Mouse (Mus musculus) right cerebral cortex, postnatal 4 days (tissue): Measurements from ENCODE around the gene Hist1h2bj.
A peak's percentile ranks its signal among the peaks of the same experiment; 100 is the strongest.

Experiments
- DNase-seq: peaks from one replicate; pipeline ENCODE4 v3.0.0-alpha.2; 2022

Gene Hist1h2bj

DNA sequence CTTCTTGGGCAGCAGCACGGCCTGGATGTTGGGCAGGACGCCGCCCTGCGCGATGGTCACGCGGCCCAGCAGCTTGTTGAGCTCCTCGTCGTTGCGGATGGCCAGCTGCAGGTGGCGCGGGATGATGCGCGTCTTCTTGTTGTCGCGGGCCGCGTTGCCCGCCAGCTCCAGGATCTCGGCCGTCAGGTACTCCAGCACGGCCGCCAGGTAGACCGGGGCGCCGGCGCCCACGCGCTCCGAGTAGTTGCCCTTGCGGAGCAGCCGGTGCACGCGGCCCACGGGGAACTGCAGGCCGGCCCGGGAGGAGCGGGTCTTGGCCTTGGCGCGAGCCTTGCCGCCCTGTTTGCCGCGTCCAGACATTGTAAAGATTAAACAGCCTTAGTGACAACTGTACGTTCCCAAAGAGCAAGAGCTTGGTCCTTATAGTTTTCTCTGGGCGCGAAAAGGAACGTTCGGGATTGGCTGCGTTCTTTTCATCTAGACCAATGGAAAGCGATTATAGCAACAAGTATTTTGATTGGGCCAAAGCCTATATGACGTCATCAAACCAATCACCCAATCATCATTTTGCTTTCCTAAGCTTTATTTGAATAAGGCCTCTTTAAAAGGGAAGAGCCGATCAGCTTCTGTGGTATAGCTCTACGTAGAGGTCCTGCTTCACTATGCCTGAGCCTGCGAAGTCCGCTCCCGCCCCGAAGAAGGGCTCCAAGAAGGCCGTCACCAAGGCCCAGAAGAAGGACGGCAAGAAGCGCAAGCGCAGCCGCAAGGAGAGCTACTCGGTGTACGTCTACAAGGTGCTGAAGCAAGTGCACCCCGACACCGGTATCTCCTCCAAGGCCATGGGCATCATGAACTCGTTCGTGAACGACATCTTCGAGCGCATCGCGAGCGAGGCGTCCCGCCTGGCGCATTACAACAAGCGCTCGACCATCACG lies at the start of gene Hist1h2bj, which contains the start of gene Hist1h2ag:
Gene Hist1h2bj (plus strand): TSS at position 647 of the 935 bp plus-strand sequence.
Gene Hist1h2ag (minus strand): TSS at position 377 of the 935 bp plus-strand sequence.
- DNase-seq = peak; percentile 57

DNA sequence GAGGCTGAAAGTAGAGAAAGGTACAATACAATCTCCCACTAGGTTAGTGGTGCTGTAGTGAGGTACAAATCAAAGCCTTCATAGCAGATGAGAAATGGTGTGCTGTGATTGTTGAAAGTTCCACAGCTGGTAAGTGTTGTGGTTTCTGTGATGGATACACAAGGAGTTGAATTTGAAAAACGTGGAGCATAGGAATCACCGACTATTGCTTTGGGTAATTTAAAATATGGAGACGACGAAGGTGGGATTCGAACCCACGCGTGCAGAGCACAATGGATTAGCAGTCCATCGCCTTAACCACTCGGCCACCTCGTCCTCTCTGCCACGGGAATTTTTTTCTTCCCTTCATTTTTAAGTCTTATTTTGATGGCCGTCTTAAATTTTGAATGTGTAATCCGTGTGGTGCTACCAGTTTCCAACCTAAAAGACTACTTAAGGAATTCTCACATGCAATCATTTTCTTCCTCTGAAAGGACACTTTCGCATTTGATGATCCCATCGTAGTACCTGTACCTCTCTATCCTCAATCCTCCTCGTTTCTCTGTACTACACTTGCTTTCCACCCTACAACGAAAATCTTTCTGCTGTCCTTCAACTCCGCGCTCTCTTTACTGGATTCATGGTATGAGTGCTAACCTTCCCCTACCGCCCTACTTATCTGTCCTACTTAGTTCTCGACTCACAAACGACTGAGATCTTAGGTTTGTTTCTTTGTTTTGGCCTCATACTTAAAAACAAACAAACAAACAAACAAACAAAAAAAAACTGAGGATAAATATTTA lies 48.9 kb upstream of the Hist1h2bj start:
- DNase-seq = peak; percentile 27

DNA sequence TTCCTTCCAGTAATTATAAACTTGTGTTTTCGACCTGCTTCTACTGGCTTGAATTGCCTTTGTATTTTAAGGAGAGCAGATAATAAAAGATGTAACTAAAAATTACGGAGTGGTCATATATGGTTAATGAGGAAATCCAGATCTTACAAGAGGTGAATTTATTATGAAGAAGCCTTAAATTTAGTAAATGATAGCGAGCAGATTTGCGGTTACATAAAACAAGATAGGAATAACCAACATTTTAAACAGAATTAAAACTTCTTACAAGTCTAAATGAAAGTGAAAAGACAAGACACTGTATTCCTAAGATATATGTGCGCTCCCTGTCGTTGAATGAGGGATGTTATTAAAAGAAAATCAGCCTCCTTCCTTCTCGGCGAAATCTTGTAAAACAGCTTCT lies 48.1 kb upstream of the Hist1h2bj start:
- DNase-seq = no peak

DNA sequence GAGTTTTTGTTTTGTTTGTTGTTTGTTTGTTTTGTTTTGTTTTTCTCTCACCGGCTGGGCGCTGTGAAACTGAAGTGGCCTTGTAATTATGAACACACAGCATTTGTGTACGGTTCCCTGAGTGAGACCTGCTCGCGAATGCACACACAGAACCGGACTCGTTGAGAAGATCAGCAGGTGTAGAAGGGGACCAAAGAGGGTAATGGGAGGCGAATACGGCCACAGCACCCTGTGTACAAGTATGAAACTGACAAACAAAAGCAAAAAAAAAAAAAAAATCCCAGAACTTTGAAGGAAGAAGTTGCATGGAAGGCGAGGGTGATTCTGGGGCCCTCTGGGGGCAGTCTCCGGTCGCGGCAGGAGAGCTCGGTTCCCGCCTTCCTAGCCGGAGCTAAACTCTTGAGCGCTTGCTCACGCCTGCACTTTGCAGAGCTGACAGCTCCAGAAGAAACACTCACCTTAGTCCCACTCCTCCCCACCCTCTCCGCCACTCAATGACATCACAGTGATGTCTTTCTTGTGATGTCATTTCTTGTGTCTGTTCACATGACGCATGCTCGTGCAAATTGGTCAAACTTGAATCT lies 47.6 kb upstream of the Hist1h2bj start:
- peak; percentile 16 for DNase-seq

DNA sequence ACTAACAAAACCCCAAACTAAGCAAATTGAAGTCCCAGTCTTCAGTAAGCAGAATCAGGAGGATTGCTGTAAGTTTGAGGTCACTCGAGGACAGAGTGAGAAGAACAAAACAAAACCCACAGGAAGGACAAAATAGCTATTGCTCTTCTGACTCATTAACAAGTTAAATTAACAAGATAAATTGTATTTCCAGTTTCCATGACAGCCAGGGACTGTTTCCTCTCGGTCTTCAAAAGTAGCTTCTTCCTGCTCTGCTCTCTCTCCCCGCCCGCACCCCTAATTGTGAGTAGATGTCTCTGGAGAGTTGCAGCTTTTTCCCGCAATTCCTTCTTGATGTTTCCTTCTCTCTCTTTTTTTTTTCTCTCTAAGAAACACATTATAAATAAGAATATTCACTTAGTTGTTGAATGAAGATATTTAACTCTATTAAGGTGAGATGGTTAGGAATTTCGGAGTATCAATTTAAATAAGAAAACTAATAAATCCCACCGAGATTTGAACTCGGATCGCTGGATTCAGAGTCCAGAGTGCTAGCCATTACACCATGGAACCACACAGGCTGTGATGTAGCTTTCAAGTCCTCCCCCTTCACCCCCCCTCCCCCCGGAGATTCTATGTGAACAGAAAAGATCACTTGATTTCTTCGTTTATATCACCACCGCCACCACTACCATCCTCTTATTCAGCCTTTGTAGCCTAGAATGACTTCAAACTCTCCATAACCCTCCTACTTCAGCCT lies 46.7 kb upstream of the Hist1h2bj start:
- no peak for DNase-seq

DNA sequence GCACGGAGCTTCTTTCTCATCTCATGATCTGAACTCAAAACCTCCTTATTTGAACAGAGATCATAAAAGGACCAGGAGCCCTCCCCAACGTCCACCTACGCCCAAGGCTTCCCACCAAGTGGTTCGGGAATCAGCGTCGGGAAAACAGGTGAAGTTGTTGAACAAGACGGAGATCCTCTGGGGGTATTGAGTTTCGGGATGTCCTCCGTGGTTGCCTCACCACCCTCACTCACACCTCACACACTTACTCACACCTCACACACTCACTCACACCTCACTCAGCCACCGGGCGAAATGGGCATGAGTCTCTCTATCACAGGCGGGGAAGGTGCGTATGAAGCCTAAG lies 46.2 kb upstream of the Hist1h2bj start:
- no peak for DNase-seq

DNA sequence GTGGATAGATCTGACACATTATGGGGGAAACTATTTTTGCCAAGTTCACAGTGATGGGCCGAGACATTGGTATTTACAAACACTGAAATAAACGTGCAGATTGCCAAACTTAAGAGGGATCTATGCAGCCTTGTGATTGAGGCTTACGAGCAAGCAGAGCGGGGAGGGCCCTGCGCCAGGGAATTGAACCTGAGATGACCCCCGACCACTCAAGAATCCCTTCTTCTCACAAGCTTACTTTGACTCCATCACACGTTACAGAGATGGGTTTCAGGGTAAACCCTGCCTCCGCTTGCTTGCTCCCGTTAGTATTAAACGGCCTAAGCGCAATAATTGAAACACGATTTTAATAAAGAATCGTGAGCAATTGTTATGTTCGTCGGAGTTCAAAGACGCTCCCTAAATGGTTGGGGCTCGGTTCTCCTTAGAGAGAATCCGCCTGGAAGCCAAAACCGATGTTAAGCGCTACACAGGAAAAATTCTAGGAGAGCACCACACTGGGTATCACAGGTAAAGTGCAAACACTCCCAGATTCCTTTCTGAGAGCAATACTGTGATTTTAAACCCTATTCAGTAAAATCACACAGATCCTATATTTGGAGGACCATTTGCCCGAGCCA lies 45.7 kb upstream of the Hist1h2bj start:
- DNase-seq = no peak

DNA sequence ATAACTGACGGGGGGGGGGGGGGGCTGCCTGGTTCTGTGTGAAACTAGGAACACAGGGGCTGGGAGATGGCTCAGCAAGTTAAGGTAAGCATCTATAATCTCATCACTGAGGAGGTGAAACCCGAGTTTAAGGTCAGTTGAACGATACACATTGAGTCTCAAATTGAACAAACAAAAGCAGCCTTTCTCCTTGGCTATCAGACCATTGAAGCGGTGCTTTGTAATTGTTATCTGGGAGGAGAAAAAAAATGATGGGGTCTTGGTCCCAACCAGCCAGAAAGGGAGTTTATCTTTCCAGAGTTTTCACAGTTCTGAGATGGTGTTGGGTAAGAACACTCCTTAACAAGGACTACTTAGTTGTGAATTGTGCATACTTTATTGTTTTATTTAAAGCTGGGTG lies 45.2 kb upstream of the Hist1h2bj start:
- no peak for DNase-seq

DNA sequence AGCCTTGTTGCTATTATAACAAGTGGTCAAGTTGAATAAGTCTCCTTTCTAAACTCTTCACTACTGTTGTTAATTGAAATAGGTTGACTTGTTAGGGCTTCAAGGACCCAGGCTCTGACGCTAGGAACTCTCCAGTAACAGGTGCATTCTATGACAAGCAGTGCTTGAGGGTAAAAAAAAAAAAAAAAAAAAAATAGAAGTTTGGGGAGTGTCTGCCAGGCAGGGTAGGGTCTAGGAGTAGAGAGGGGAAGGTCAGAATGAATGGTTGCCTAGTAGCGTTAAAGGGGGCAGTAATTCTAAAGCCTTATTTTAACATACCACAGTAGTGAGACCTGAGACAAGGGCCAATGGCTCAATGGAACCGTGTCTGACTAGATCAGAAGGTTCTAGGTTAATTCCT lies 44.6 kb upstream of the Hist1h2bj start:
- DNase-seq = no peak

DNA sequence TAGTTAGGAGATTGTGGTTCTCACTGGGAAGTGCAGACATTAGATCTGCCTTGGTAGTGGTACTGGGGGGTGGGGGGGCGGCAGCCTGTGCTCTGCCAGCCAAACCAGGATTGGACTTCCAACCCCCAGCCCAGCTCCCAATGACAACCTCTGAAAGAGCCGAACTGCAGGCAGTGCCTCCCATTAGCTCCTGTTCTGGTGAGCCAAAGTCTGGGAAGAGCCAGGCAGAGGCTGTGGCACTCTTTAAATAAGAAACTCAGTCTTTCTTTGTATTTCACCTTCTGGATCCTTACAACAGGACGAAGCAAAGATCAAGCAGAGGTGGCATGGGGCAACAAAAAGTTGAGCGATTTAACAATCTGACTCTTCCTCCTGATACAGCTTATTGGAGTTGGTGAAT lies 43.9 kb upstream of the Hist1h2bj start:
- no peak for DNase-seq

DNA sequence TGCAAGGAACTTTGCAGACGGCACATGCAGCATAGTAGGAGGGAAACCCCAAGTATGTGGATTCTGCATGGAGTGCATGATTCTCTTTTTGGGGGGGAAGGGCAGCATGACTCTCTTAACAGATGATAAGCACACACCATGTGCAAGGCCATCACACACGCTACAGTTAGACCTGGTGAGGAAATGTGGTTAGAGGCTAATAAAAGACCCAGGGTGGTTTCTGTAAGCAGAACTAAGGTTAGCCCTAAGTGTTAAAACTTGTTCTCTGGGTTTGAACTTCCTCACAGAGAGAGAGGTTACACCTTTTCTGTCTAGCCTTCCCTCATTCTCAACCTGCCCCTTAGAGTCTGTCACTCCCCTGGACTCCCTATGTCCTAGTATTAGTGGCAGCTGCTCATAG lies 41.7 kb upstream of the Hist1h2bj start:
- no peak for DNase-seq

DNA sequence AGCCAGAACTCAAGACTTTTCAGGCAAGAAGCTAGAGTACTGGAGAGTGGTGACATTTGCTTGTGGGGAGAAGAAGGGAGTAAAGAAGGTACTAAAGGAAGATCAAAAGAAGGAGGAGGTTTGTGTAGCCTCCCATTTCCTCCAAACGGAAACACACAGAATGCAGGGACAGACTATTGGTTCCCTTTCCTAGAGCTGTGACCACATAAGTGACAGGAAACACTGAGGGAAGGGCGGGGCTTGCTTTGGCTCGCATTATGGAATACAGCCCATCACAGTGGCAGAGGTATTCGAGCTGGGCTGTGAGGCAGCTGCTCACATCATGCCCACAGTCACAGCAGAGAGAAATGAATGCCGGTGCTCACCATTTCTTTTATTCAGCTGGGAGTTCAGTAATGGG lies 41.2 kb upstream of the Hist1h2bj start:
- no peak for DNase-seq

DNA sequence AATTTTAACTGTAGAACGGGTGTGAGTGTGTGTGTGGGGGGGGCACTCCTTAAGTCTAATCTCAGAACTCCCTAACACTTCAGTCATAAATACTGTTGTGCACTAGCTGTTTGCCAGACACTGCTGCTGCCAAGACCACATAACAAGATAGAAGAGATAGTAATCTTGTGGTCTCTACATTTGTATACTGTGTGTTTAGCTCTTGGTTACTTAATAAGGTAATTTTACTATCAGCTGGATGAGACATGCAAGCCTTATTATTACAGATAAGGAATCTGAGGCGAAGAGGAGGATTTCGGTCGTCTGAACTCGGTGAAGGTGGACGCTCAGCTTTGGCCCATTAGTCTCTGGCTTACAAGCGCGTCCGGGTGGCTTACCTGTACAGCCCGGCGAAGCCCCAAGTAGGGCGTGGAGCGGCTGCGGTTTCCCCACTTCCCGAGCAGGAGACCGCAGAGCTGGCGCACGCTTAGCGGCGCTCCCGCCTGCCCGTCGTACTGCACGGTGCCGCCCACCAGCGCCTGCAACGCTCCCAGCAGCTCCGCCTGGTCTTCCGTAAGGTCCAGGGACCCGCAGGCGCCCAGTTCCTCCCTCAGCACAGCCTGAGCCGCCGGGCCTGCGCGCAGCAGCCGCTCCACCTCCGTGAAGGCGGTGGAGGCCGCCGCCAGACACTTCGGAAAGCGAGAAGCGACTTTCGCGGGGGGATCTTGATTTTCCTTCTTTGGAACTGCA lies 37.2 kb upstream of the Hist1h2bj start:
- DNase-seq = no peak

DNA sequence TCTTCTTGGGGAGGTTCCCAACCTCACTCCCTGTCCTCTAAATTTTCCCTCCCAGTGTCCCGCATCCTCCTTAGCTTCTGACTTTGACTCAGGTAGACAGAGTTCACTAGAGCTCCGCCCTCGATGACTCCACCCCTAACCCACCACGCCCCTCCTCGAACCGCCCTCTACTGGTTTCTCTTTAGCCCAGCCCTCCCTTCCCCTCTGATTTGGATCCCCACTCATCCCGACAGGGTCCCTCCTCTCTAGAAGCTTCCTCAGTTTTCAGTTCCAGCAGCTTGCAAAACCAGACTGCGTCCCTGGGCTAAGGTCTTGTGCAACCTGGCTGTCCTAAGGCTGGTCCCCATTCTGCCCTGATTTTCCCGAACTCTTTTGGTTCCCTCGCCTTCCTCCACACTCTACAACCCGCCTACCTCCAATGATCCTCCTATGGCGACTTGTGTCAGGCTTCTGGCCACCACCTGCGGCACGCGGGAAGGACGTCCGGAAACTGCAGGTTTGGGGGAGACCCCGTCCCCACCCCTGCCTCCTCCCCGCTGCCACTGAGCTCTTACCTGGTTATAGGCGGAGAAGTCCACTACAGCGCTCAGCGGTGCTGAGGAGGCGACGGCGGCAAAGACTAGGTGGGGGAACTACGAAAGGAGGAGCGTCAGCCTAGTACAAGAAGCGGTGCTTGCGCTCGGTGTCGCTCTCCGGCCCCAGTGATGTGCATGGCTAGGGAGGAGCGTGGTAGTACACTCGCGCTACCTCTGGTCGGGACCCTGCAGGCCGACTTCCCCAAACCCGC lies 36.5 kb upstream of the Hist1h2bj start:
- no peak for DNase-seq

DNA sequence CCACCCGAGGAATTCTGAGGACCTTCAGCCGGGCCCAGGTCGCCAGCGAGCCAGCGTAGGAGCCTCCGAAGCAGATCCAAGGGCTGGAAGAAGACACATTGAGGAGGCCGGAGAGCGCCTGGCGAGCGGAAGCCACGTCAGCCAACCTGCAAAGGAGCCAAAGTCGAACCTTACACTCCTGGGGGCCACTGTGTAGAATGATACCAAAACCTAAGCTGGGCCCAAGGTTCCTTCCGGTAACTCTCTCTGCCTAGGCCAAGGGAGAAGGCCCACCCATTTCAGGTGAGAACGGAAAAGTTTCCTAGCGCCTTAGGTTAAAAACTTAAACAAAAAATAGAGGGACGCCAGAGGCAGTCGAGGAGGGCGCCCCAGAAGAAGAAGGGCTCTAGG lies 35.9 kb upstream of the Hist1h2bj start:
- DNase-seq = no peak

DNA sequence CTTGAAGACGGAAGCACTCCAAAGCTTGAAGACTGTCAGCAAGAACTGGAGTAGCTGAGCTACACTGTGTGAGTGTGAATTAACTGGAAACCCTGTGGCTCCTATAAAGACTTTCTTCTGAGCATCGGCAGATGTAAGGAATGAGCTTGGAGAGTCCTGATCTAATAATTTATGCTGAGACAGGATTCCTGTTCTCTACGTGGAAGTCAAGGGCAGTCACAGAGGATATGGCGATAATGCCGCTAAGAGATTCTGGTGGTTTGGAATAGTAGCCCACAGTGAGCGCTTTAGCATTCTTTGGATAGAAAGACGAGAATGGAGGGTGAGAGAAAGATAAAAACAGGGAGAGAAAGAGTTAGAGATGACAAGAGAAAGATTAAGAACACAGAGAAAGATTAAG lies 35.1 kb upstream of the Hist1h2bj start:
- DNase-seq = no peak

DNA sequence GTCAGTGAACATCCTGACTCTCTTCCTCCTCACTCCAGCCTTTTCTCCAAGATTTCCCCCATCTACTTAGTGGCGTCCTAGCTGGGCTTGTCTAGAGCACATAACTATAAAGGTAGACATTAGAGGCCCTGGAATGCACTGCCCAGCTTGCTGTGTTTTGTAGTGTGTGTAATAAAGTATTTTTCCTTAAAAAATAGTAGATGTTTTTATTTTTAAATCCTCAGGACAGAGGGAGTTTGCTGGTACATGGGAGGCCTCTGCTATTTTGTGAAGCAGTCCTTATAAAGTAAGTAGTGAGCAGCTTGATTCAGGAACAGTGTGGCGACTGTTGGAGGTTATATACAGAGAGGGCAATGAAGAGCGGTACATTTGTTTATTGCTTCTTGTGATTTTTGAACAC lies 34.3 kb upstream of the Hist1h2bj start:
- no peak for DNase-seq

DNA sequence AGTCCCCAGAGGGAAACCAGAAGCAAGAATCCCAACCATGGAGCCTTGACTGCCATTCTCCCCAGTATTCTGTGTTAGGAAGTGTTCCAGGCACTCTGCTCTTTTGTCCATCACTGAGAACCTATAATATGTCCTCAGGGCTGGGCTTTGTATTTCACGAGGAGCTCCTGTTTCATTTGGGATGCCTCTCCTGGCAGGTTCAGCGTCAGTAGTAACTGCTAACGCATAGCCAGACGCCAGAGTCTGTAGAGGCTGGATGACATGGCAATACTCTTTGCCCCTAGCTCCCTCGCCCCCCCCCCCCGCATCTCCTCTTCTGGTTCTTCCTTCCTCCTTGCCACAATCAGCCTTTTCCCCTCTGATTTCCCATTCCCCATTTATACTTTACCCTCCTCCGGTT lies 33.4 kb upstream of the Hist1h2bj start, which contains the start of gene Prss16:
Gene Prss16 (minus strand): TSS at position 101 of the 400 bp plus-strand sequence.
- DNase-seq = no peak

DNA sequence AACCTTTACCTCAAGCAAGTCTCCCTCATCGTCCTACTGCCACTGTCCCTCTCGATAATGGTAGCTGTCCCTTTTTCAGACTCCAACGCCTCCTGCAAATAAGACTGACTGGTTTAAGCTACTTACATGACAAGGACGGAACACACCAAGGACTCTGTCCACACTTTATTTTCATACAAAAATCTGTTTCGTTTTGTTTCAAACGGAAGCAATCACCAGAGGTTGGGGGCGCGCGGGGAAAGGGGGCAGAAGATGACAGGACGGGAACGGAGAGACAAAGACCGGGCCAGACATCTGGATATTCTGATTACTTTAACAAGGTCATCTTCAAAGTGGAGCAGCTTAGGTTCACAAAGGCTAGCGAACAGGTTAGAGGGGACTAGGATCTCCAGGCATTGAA lies 29.3 kb upstream of the Hist1h2bj start:
- DNase-seq = no peak

DNA sequence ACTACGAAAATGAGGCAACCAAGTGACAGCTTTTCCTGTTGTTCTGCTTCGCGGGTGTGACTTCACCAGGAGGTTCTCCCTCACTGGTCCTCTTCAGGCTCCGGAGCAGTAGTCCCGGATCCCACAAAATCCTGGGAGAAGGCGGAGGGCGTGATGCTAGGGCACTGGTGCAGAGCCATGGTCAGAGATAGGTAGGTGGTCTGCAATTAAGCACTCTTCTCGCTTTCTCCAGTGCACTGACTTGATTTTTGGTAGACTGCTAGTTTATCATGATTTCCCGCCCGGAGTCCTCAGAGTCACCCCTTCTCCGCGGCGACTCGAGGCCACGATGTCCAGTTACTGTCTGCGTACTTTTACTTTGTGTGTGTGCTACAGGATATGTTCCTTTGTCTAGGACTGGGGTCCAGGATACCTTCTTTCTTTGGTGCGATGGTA lies 28.6 kb upstream of the Hist1h2bj start:
- no peak for DNase-seq
